Mouse (Mus musculus): Measurements from ENCODE around the gene Serpinb6e. TPM values are rescaled to one million over a fixed set of nuclear protein-coding genes. Genes with fewer than 3 reads are reported as not detected.
A peak's percentile ranks its signal among the peaks of the same experiment; 100 is the strongest.

Gene Serpinb6e
- total and polyA plus RNA-seq, 3 experiments, result not detected

GRCm38 (mm10) chr13:33823421-33823820, 19.8 kb downstream of the Serpinb6e start:
- in situ Hi-C loops (cut with MboI; ENCODE audit: low pct_ligation_motif_present, low pct_unique_long_range_greater_than_20kb, low sequenced_read_pairs) (no loop called here), dilution Hi-C loops (cut with MboI; ENCODE audit: extremely low pct_ligation_motif_present, extremely low pct_unique_long_range_greater_than_20kb, low sequenced_read_pairs) (no loop called here)
- Histone ChIP-seq H3K9me3 (replicated peaks; ENCODE audit: low read length) (no peaks in the 10 kb centered on the region), H3K27me3 (replicated peaks) (no peaks in the 10 kb centered on the region), H3K4me3 (replicated peaks in 1 of 3; ENCODE audit: low read depth in 2 of 3, low read length in 2 of 3, poor library complexity in 1 of 3) (no peak overlapping the region), H3K27ac (ENCODE audit: insufficient read depth, low read depth) (no peak overlapping the region), H3K36me3 (replicated peaks in 1 of 2; ENCODE audit: control insufficient read depth in 1 of 2, insufficient read depth in 1 of 2, low read length in 1 of 2) (no peaks in the 10 kb centered on the region), H3K4me1 (ENCODE audit: control insufficient read depth in 1 of 2, insufficient read depth in 2 of 2) (no peaks in the 10 kb centered on the region), H3K4me2 (ENCODE audit: insufficient read depth, low read depth, poor library complexity, severe bottlenecking) (no peak overlapping the region), H3K9ac (ENCODE audit: insufficient read depth, low read depth) (no peak overlapping the region), H3K79me2 (replicated peaks; ENCODE audit: control insufficient read depth, extremely low read depth, insufficient read depth, poor library complexity, severe bottlenecking) (no peaks in the 10 kb centered on the region)
- TF ChIP-seq ELF1 (IDR thresholded peaks at IDR 0.05; ENCODE audit: low read depth, low read length) (no peak), CHD1 (IDR thresholded peaks at IDR 0.05; ENCODE audit: low read depth, low read length) (no peak)
- DNase-seq (ENCODE audit: extremely low read depth), result no peak

GRCm38 (mm10) chr13:33821490-33822143, 21.6 kb downstream of the Serpinb6e start:
- Histone ChIP-seq H3K9ac (ENCODE audit: insufficient read depth, low read depth) (no peak overlapping the region), H3K36me3 (replicated peaks in 1 of 2; ENCODE audit: control insufficient read depth in 1 of 2, insufficient read depth in 1 of 2, low read length in 1 of 2) (no peaks in the 10 kb centered on the region), H3K9me3 (replicated peaks; ENCODE audit: low read length) (no peaks in the 10 kb centered on the region), H3K4me1 (ENCODE audit: control insufficient read depth in 1 of 2, insufficient read depth in 2 of 2) (no peaks in the 10 kb centered on the region), H3K4me2 (ENCODE audit: insufficient read depth, low read depth, poor library complexity, severe bottlenecking) (no peak overlapping the region), H3K27ac (ENCODE audit: insufficient read depth, low read depth) (no peak overlapping the region), H3K79me2 (replicated peaks; ENCODE audit: control insufficient read depth, extremely low read depth, insufficient read depth, poor library complexity, severe bottlenecking) (no peaks in the 10 kb centered on the region), H3K27me3 (replicated peaks) (no peaks in the 10 kb centered on the region), H3K4me3 (replicated peaks in 1 of 3; ENCODE audit: low read depth in 2 of 3, low read length in 2 of 3, poor library complexity in 1 of 3) (no peak overlapping the region)
- in situ Hi-C loops (cut with MboI; ENCODE audit: low pct_ligation_motif_present, low pct_unique_long_range_greater_than_20kb, low sequenced_read_pairs), result no loop called here
- dilution Hi-C loops (cut with MboI; ENCODE audit: extremely low pct_ligation_motif_present, extremely low pct_unique_long_range_greater_than_20kb, low sequenced_read_pairs), result no loop called here
- no peak for DNase-seq (ENCODE audit: extremely low read depth)
- TF ChIP-seq KAT2A (IDR thresholded peaks at IDR 0.05; ENCODE audit: insufficient replicate concordance, low read length) (no peak), SMC3 (IDR thresholded peaks at IDR 0.05; ENCODE audit: low read depth, low read length) (peak; percentile 27), IRF4 (IDR thresholded peaks at IDR 0.05; ENCODE audit: low read depth, low read length) (no peak), RAD21 (IDR thresholded peaks at IDR 0.05; ENCODE audit: low read depth, low read length) (peak; percentile 22), JUN (IDR thresholded peaks at IDR 0.05; ENCODE audit: insufficient read depth, low read depth, low read length) (no peak), HCFC1 (IDR thresholded peaks at IDR 0.05; ENCODE audit: low read depth, low read length) (no peak), SIN3A (IDR thresholded peaks at IDR 0.05; ENCODE audit: low read length) (no peak), ZNF384 (IDR thresholded peaks at IDR 0.05; ENCODE audit: low read depth, low read length) (peak; percentile 64), NRF1 (IDR thresholded peaks at IDR 0.05; ENCODE audit: low read depth, low read length) (no peak), BHLHE40 (IDR thresholded peaks at IDR 0.05; ENCODE audit: low read depth, low read length) (no peak), CHD2 (IDR thresholded peaks at IDR 0.05; ENCODE audit: low read length) (no peak), PAX5 (IDR thresholded peaks at IDR 0.05; ENCODE audit: low read length) (no peak), EP300 (IDR thresholded peaks at IDR 0.05; ENCODE audit: low read length) (no peak), ZC3H11A (IDR thresholded peaks at IDR 0.05; ENCODE audit: low read depth, low read length) (no peak), POLR2A (IDR thresholded peaks at IDR 0.05; ENCODE audit: low read depth, low read length) (no peak), CTCF (conservative IDR thresholded peaks at IDR 0.05 in 1 of 2, IDR thresholded peaks at IDR 0.05 in 1 of 2; ENCODE audit: low read depth in 2 of 2, low read length in 2 of 2) (peak in 1 of 2 experiments; percentile 38; a peak in 2 of 4 replicates)

Other genes with a start within 250 kb of the Serpinb6e start
- gene Serpinb6d, start 182.0 kb downstream of the Serpinb6e start, total RNA-seq (2012; rRNA removed), result not detected in 2 replicates
- gene Serpinb6d, start 182.0 kb downstream of the Serpinb6e start, total RNA-seq (2014; rRNA removed), result not detected in 2 replicates
- not detected in 2 replicates for gene Serpinb6d, start 182.0 kb downstream of the Serpinb6e start, polyA plus RNA-seq (2012; ENCODE audit: insufficient read length, low read depth)
- gene Serpinb6c, start 62.3 kb upstream of the Serpinb6e start, total RNA-seq (2012; rRNA removed), result not detected in 2 replicates
- not detected in 2 replicates for gene Serpinb6c, start 62.3 kb upstream of the Serpinb6e start, total RNA-seq (2014; rRNA removed)
- gene Serpinb6c, start 62.3 kb upstream of the Serpinb6e start, polyA plus RNA-seq (2012; ENCODE audit: insufficient read length, low read depth), result not detected in 2 replicates
- 4.3 and 4.8 TPM in 2 replicates for gene Nqo2, start 121.3 kb upstream of the Serpinb6e start, total RNA-seq (2012; rRNA removed)
- 10.6 and 11.2 TPM in 2 replicates for gene Nqo2, start 121.3 kb upstream of the Serpinb6e start, total RNA-seq (2014; rRNA removed)
- gene Nqo2, start 121.3 kb upstream of the Serpinb6e start, polyA plus RNA-seq (2012; ENCODE audit: insufficient read length, low read depth), result 10.7 and 13.9 TPM in 2 replicates
- gene Ripk1, start 159.0 kb upstream of the Serpinb6e start, total RNA-seq (2012; rRNA removed), result 13.1 and 15.0 TPM in 2 replicates
- gene Ripk1, start 159.0 kb upstream of the Serpinb6e start, total RNA-seq (2014; rRNA removed), result 16.6 and 17.1 TPM in 2 replicates
- 17.9 and 18.6 TPM in 2 replicates for gene Ripk1, start 159.0 kb upstream of the Serpinb6e start, polyA plus RNA-seq (2012; ENCODE audit: insufficient read length, low read depth)
- gene Serpinb6a, start 159.4 kb upstream of the Serpinb6e start, total RNA-seq (2012; rRNA removed), result 19.9 and 22.5 TPM in 2 replicates
- 5.8 and 6.5 TPM in 2 replicates for gene Serpinb6a, start 159.4 kb upstream of the Serpinb6e start, total RNA-seq (2014; rRNA removed)
- 4.4 and 5.4 TPM in 2 replicates for gene Serpinb6a, start 159.4 kb upstream of the Serpinb6e start, polyA plus RNA-seq (2012; ENCODE audit: insufficient read length, low read depth)
- gene Bphl, start 194.2 kb upstream of the Serpinb6e start, total RNA-seq (2012; rRNA removed), result 21.6 and 35.3 TPM in 2 replicates
- 40.9 and 41.3 TPM in 2 replicates for gene Bphl, start 194.2 kb upstream of the Serpinb6e start, total RNA-seq (2014; rRNA removed)
- gene Bphl, start 194.2 kb upstream of the Serpinb6e start, polyA plus RNA-seq (2012; ENCODE audit: insufficient read length, low read depth), result 18.1 and 20.1 TPM in 2 replicates
- 37.3 and 43.0 TPM in 2 replicates for gene Tubb2a, start 234.6 kb upstream of the Serpinb6e start, total RNA-seq (2012; rRNA removed)
- gene Tubb2a, start 234.6 kb upstream of the Serpinb6e start, total RNA-seq (2014; rRNA removed), result 16.7 and 17.6 TPM in 2 replicates
- 26.1 and 26.7 TPM in 2 replicates for gene Tubb2a, start 234.6 kb upstream of the Serpinb6e start, polyA plus RNA-seq (2012; ENCODE audit: insufficient read length, low read depth)

All from CH12.LX (cell line).